Mouse (Mus musculus) neural tube, embryonic 13.5 days (tissue): ENCODE data around the gene Tlr13. TPM values are rescaled to one million over a fixed set of nuclear protein-coding genes. Genes with fewer than 3 reads are reported as not detected.

Source experiments
- ATAC-seq: fragments of 200-750 bp; cut with Nextera tagmentation; 2 replicates; pipeline ENCODE4 v1.8.0; 2017; ENCODE audit warnings: low read depth, mild to moderate bottlenecking, moderate TSS enrichment, moderate library complexity
- H3K27ac ChIP-seq: fragments of 300-500 bp; sonication (generic); replicated peaks from 2 replicates; pipeline ENCODE4 v1.5.1; 2015; ENCODE audit warnings: moderate library complexity, mild to moderate bottlenecking, inconsistent platforms
- H3K27me3 ChIP-seq: fragments of 300-500 bp; sonication (generic); 2 replicates; pipeline ENCODE4 v1.6.1; 2015; ENCODE audit warnings: mild to moderate bottlenecking, inconsistent platforms
- H3K36me3 ChIP-seq: fragments of 300-500 bp; sonication (generic); 2 replicates; pipeline ENCODE4 v1.6.1; 2015; ENCODE audit warnings: mild to moderate bottlenecking, inconsistent platforms
- H3K4me1 ChIP-seq: fragments of 300-500 bp; sonication (generic); replicated peaks from 2 replicates; pipeline ENCODE4 v1.6.1; 2015; ENCODE audit warnings: inconsistent platforms
- H3K4me2 ChIP-seq: fragments of 300-500 bp; sonication (generic); 2 replicates; pipeline ENCODE4 v1.6.1; 2015; ENCODE audit warnings: inconsistent platforms, mild to moderate bottlenecking, moderate library complexity
- H3K4me3 ChIP-seq: fragments of 300-500 bp; sonication (generic); 2 replicates; pipeline ENCODE4 v1.5.1; 2015; ENCODE audit warnings: mild to moderate bottlenecking, inconsistent platforms
- H3K9ac ChIP-seq: fragments of 300-500 bp; sonication (generic); 2 replicates; pipeline ENCODE4 v1.6.1; 2015; ENCODE audit warnings: moderate library complexity, mild to moderate bottlenecking, inconsistent platforms
- H3K9me3 ChIP-seq: fragments of 300-500 bp; sonication (generic); 2 replicates; pipeline ENCODE4 v1.6.1; 2016; ENCODE audit warnings: inconsistent platforms
- WGBS: fragments of 180-500 bp; shearing (Covaris S2); methylation state at CpG from one replicate; pipeline ENCODE4 v1.1.7; 2015; 5-methylcytosine and 5-hydroxymethylcytosine counted together
- polyA plus RNA-seq: library from polyadenylated mRNA; unstranded; fragments of >200 nt; fragmentation: Nextera tagmentation; extraction: Ambion mirVana; gene quantifications from 2 replicates; pipeline ENCODE4 v1.2.1, GENCODE M21; 2015

The Tlr13 gene
- polyA plus RNA-seq = 0.21 and 0.40 TPM in 2 replicates

GRCm38 (mm10) chrX:106142936-106143335 lies at the start of gene Tlr13:
Gene Tlr13 (plus strand): TSS chrX:106143204.
- no peak for ATAC-seq
- Histone ChIP-seq H3K9me3 (no peaks in the 10 kb centered on the region), H3K4me1 (no peaks in the 10 kb centered on the region), H3K9ac (no peak within 1 kb of the TSS), H3K4me2 (no peak within 1 kb of the TSS), H3K27ac (no peak within 1 kb of the TSS), H3K4me3 (no peak within 1 kb of the TSS), H3K36me3 (no peaks in the 10 kb centered on the region), H3K27me3 (no peaks in the 10 kb centered on the region)
- WGBS = 88% methylated on average over 6 of the region's 6 CpGs

GRCm38 (mm10) chrX:106105464-106105863 lies 37.5 kb upstream of the Tlr13 start:
- Histone ChIP-seq H3K4me1 (no peaks in the 10 kb centered on the region), H3K27me3 (no peaks in the 10 kb centered on the region), H3K4me3 (no peak overlapping the region), H3K27ac (no peak overlapping the region), H3K4me2 (no peak overlapping the region), H3K9me3 (no peaks in the 10 kb centered on the region), H3K9ac (no peak overlapping the region), H3K36me3 (peaks cover 15% of the 10 kb centered on the region)
- ATAC-seq = no peak
- WGBS = 47% methylated on average over 2 of the region's 2 CpGs

- peaks cover 16% of the 10 kb centered on the region for H3K36me3 ChIP-seq
Measured at GRCm38 (mm10) chrX:106113881-106114280, 29.1 kb upstream of the Tlr13 start.

GRCm38 (mm10) chrX:106114674-106115073 lies 28.3 kb upstream of the Tlr13 start:
- H3K36me3 ChIP-seq = peaks cover 16% of the 10 kb centered on the region
- no peaks in the 10 kb centered on the region for H3K27me3 ChIP-seq
- H3K4me2 ChIP-seq = no peak overlapping the region
- no peak for ATAC-seq
- no peak overlapping the region for H3K27ac ChIP-seq
- no peaks in the 10 kb centered on the region for H3K9me3 ChIP-seq
- no peak overlapping the region for H3K4me3 ChIP-seq
- no peak overlapping the region for H3K9ac ChIP-seq
- no peaks in the 10 kb centered on the region for H3K4me1 ChIP-seq
- WGBS = 96% methylated on average over 1 of the region's 1 CpGs

More at GRCm38 (mm10) chrX:106113881-106114280, 29.1 kb upstream of the Tlr13 start:
- H3K4me1 ChIP-seq = no peaks in the 10 kb centered on the region
- no peak overlapping the region for H3K27ac ChIP-seq
- H3K4me2 ChIP-seq = no peak overlapping the region
- no peaks in the 10 kb centered on the region for H3K27me3 ChIP-seq
- no peak overlapping the region for H3K9ac ChIP-seq
- WGBS = 92% methylated on average over 4 of the region's 4 CpGs
- ATAC-seq = no peak
- no peaks in the 10 kb centered on the region for H3K9me3 ChIP-seq
- H3K4me3 ChIP-seq = no peak overlapping the region

DNA sequence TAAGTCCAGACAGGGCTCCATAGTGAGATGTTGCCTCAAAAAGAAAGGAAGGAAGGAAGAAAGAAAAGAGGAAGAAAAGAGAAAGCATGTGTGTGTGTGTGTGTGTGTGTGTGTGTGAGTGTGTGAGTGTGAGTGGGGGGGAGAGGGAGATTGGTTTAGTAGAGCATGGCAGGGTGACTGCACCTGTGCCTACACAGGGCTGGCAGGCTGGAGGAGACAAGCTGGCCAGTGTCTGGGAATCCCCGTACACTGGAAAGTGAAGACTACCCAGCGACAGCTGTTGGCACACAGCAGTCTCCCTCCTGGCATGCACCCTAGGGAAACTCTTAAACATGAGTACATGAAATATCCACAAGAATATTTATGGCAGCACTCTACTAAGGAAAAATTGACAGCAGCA lies 20.2 kb upstream of the Tlr13 start:
- no peak for ATAC-seq
- Histone ChIP-seq H3K9ac (no peak overlapping the region), H3K4me2 (no peak overlapping the region), H3K4me1 (no peaks in the 10 kb centered on the region), H3K36me3 (peaks cover 15% of the 10 kb centered on the region), H3K9me3 (no peaks in the 10 kb centered on the region), H3K27ac (no peak overlapping the region), H3K27me3 (0 out of 2 replicates have a peak, but pooled peaks cover 4% of the 10 kb centered on the region), H3K4me3 (no peak overlapping the region)
- 89% methylated on average over 2 of the region's 2 CpGs for WGBS

GRCm38 (mm10) chrX:106128283-106128682 lies 14.7 kb upstream of the Tlr13 start:
- Histone ChIP-seq H3K4me2 (no peak overlapping the region), H3K9me3 (no peaks in the 10 kb centered on the region), H3K9ac (no peak overlapping the region), H3K4me1 (no peaks in the 10 kb centered on the region), H3K36me3 (peaks cover 15% of the 10 kb centered on the region), H3K27ac (no peak overlapping the region), H3K27me3 (0 out of 2 replicates have a peak, but pooled peaks cover 4% of the 10 kb centered on the region), H3K4me3 (no peak overlapping the region)
- no peak for ATAC-seq
- 65% methylated on average over 6 of the region's 6 CpGs for WGBS

DNA sequence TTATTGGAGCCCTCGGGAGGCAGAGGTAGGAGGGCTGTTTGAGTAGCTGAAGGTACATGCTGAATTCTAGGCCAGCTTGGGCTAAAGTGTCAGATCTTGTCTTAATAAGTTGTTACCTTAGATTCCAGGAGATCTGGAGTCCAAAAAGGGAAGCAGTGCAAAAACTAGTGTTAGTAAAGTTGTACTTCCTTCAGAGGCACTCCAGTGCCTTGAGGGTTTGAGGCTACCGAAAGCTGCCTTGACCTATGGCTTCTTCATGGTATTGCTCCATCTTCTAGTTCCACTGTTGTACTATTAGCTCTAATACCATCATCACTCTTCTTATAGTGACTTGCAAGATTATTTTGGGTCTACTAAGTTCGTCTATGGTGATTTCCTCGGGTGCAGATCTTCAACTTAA lies 13.1 kb upstream of the Tlr13 start:
- H3K27me3 ChIP-seq = no peaks in the 10 kb centered on the region
- H3K9ac ChIP-seq = no peak overlapping the region
- H3K9me3 ChIP-seq = no peaks in the 10 kb centered on the region
- no peak overlapping the region for H3K27ac ChIP-seq
- no peak overlapping the region for H3K4me3 ChIP-seq
- ATAC-seq = no peak
- no peak overlapping the region for H3K4me2 ChIP-seq
- peaks cover 7% of the 10 kb centered on the region for H3K36me3 ChIP-seq
- 90% methylated on average over 4 of the region's 4 CpGs for WGBS
- H3K4me1 ChIP-seq = no peaks in the 10 kb centered on the region

- no peak for ATAC-seq
- 83% methylated on average over 3 of the region's 3 CpGs for WGBS
- no peak overlapping the region for H3K9ac ChIP-seq
Measured at GRCm38 (mm10) chrX:106134916-106135315, 8.1 kb upstream of the Tlr13 start.

DNA sequence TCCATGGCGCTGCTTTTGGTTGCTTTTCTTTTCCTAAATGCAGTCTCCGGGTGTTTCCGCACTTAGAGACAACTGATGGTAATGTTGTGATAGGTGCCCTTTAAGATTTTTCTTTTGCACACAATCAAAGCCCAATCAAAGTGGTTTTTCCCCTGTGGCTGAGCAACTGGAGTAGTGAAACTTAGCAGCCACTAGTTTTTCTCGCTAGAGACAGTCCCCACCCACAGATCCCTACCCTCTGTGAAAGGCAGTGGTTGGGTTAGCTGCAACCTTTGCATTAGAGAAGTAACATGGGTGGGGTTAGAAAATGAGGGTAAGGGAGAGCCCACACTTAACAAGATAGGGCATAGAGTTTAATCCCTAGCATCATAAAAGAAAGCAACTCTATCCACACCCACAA lies 7.5 kb upstream of the Tlr13 start:
- Histone ChIP-seq H3K27me3 (no peaks in the 10 kb centered on the region), H3K9ac (no peak overlapping the region), H3K9me3 (no peaks in the 10 kb centered on the region), H3K36me3 (no peaks in the 10 kb centered on the region), H3K4me2 (no peak overlapping the region), H3K27ac (no peak overlapping the region), H3K4me1 (no peaks in the 10 kb centered on the region), H3K4me3 (no peak overlapping the region)
- no peak for ATAC-seq
- 87% methylated on average over 4 of the region's 4 CpGs for WGBS

More at GRCm38 (mm10) chrX:106134916-106135315, 8.1 kb upstream of the Tlr13 start:
- Histone ChIP-seq H3K27me3 (no peaks in the 10 kb centered on the region), H3K9me3 (no peaks in the 10 kb centered on the region), H3K4me2 (no peak overlapping the region), H3K27ac (no peak overlapping the region), H3K4me3 (no peak overlapping the region), H3K36me3 (no peaks in the 10 kb centered on the region), H3K4me1 (no peaks in the 10 kb centered on the region)

GRCm38 (mm10) chrX:106135916-106136575 lies 7.0 kb upstream of the Tlr13 start:
- Histone ChIP-seq H3K9ac (no peak overlapping the region), H3K4me1 (no peaks in the 10 kb centered on the region), H3K27ac (no peak overlapping the region), H3K9me3 (no peaks in the 10 kb centered on the region), H3K36me3 (no peaks in the 10 kb centered on the region), H3K4me2 (no peak overlapping the region), H3K27me3 (no peaks in the 10 kb centered on the region), H3K4me3 (no peak overlapping the region)
- 73% methylated on average over 12 of the region's 12 CpGs for WGBS
- no peak for ATAC-seq

DNA sequence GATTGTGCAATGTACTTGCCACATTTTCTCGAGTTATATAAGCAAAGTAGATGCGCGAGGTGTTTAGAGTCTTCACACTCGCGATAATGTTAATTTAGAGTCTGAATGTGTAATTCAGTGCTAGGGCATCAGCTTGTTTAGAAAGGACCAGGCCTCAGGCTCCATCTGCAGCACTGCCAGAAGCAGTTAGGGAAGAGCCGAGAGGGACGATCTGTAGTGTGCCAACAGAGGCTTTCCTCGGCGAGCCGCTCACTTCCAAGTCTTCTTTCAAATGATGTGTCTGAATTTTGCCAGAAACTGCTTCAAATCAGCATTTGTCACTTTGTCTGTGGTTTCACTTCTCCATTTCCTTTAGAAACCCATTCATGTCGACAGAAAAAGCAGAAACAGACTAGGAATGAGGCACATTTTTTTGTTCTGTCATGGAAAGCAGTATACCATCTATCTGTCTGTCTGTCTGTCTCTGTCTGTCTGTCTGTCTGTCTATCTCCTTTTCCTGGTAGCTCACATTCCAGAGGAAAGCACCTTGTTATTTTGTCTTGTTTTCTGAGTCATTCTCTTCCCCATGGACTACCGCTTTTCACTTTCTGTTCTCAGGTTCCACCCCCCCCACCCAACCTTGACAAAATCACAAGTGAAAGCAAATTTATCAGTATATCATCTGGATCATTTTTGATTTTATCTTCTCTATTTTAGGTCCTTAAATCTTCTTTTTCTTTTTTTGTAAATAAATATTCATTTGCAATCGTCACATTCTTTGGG lies 3.5 kb upstream of the Tlr13 start:
- Histone ChIP-seq H3K27me3 (no peaks in the 10 kb centered on the region), H3K4me1 (no peaks in the 10 kb centered on the region), H3K9ac (no peak overlapping the region), H3K36me3 (no peaks in the 10 kb centered on the region), H3K27ac (no peak overlapping the region), H3K4me3 (no peak overlapping the region), H3K9me3 (no peaks in the 10 kb centered on the region), H3K4me2 (no peak overlapping the region)
- no peak for ATAC-seq
- WGBS = 83% methylated on average over 13 of the region's 13 CpGs

DNA sequence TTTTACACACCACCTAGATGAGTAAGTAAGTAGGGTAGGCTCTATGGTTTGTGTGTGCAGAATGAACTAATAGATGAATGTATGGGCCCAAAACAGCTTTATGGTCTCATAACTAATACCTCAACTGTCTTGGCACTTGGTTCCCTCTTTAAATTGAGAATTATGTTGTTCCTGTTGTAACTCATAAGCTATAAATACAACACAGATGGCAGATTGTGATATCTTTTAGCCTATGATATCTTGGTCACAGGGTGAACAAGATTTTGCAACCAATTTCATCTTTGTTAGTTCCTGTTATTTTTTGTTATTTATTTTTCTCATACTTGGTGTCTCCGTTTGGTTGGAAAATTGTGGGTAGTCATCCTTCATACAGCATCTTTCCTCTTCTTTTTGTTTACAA lies 5.2 kb downstream of the Tlr13 start:
- H3K4me1 ChIP-seq = no peaks in the 10 kb centered on the region
- no peak for ATAC-seq
- no peak overlapping the region for H3K4me2 ChIP-seq
- H3K27ac ChIP-seq = no peak overlapping the region
- no peaks in the 10 kb centered on the region for H3K36me3 ChIP-seq
- H3K9me3 ChIP-seq = no peaks in the 10 kb centered on the region
- no peak overlapping the region for H3K4me3 ChIP-seq
- 90% methylated on average over 1 of the region's 1 CpGs for WGBS
- peaks cover 3% of the 10 kb centered on the region; the same call in 1 of the 2 replicates for H3K27me3 ChIP-seq
- H3K9ac ChIP-seq = no peak overlapping the region
